Mouse (Mus musculus) skeletal muscle tissue, adult 2 months (tissue): ENCODE results near the gene Abhd11.
"Not testable (repeated sequence)": the region's sequence is repeated elsewhere in the genome, so short reads cannot be mapped to it uniquely, and the experiment has no call there.

ENCODE experiments used
- DNase-seq: peaks from one replicate; pipeline ENCODE4 v3.0.0-alpha.2; 2012; ENCODE audit warnings: low read depth, low spot score

Gene Abhd11

GRCm38 (mm10) chr5:135008671-135009589 is at the start of gene Abhd11:
Gene Abhd11, plus strand, starts transcription at chr5:135009152.
- DNase-seq: peak; percentile 100

DNA sequence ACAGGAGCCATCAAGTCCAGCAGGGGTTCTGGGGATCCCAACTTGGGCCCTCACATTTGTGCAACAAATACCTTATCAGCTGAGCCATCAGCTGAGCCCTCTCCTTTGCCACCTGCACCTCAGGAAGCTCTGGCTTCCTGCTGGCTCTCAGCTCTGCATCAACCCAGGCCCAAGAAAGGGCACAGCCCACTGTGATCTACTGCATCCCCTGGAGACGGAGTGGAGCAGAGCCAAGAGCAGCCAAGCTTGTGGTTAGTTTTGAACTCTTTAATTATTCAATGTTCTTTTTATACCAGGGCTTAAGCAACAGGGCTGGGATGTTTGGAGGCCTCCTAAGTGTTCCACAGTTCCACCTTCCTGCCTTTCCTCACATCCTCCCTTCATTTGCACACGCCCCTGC is 48.5 kb upstream of the Abhd11 start:
- no peak for DNase-seq

- DNase-seq: no peak
Measured at GRCm38 (mm10) chr5:134961519-134961918, 47.4 kb upstream of the Abhd11 start.

DNA sequence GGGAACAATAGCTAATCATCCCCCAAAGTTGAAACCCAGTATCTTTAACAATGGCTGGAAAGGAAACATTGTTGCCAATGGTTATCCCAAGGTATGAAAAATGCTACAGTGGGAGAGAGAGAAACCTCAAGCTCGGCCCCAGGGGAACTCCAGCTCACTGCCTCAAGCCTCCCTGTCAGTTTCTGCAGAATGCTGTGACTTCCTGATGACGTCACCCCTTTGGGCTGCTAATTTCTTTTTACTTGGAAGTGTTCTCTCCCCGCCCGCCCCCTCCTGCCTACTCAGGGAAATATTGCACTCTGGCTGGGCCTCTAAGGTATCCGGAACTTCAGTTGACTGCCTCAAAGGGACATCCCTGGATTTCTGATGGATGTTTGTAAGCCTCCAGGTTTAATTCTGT is 45.4 kb upstream of the Abhd11 start:
- DNase-seq: no peak

- DNase-seq: not testable (repeated sequence)
Measured at GRCm38 (mm10) chr5:134964655-134965054, 44.3 kb upstream of the Abhd11 start.

DNA sequence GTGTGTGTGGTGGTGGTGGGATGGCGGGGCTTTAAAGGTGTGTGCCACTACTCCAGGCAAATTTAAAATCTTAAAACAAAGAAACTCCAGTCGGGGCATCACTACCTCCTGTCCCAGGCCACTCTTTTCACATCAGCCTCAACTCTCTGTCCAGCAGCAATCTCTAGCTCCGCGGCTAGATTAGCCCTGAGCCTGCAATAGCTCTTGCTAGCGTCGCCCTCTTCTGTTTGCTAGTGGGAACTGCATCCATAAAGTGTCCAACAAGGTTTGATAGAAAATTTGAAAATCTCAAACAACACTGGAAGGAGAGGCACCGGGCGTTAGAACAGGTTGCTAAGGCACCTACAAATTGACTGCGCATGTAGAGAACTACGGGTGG is 43.5 kb upstream of the Abhd11 start:
- peak; percentile 48 for DNase-seq

GRCm38 (mm10) chr5:134965852-134966821 is 42.8 kb upstream of the Abhd11 start:
- peak; percentile 33 for DNase-seq

DNA sequence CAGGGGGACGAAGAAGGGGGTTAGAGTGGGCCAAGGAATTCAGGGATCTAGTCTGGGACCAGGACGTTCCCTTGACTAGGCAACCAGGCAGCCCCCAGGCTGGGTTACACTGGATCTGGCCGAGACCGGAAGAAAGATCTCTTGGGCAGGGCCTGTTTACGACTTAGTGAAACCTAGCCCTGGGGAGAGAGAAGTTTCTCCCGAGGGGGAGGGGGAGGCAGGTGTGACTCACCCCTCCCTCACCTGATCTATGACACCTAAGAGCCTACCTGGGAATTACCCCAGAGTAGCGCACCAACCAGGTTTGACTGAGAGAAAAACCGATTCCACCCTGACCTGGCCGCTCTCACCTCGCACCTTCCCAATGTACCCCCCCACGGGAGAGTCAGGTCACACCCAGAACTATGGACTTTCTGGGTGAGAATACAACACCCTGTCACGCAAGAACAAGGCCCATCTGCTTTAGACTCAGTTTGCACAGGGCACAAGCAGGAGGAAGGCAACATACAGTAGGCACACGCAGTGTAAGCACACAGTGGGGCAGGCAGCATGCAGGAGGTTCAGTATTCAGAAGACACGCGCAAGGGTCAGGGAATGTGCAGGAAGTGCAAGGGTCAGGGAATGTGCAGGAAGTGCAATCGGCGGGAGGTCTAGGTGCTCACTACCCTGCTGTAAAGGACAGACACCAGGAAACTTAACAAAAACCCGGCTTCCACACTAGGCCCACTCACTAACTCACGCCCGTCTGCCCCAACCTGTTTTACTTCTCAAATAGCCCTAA is 41.6 kb upstream of the Abhd11 start:
- no peak for DNase-seq

GRCm38 (mm10) chr5:134970671-134971070 is 38.3 kb upstream of the Abhd11 start:
- DNase-seq: no peak

- DNase-seq: no peak
Measured at GRCm38 (mm10) chr5:134973081-134973480, 35.9 kb upstream of the Abhd11 start.

GRCm38 (mm10) chr5:134973526-134973925 is 35.4 kb upstream of the Abhd11 start:
- DNase-seq: no peak

- no peak for DNase-seq
Measured at GRCm38 (mm10) chr5:134974294-134974693, 34.7 kb upstream of the Abhd11 start.

DNA sequence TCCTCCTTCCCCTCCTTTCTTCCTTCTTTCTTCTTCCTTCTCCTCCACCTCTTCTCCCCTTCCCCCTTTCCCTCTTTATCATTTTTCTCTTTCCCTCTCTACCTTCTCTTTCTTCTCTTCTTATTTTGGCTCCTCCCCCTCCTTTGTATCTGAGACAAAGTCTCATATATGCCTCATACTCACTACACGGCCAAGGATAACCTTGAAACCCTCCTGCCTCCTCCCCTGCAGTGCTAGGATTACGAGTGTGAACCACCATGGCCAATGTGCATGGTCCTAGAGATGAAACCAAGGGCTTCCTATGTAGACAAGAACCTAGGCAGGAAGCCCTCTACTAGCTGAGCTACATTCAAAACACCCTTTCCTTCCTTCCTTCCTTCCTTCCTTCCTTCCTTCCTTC is 34.0 kb upstream of the Abhd11 start:
- no peak for DNase-seq

GRCm38 (mm10) chr5:134976164-134976563 is 32.8 kb upstream of the Abhd11 start:
- DNase-seq: no peak

DNA sequence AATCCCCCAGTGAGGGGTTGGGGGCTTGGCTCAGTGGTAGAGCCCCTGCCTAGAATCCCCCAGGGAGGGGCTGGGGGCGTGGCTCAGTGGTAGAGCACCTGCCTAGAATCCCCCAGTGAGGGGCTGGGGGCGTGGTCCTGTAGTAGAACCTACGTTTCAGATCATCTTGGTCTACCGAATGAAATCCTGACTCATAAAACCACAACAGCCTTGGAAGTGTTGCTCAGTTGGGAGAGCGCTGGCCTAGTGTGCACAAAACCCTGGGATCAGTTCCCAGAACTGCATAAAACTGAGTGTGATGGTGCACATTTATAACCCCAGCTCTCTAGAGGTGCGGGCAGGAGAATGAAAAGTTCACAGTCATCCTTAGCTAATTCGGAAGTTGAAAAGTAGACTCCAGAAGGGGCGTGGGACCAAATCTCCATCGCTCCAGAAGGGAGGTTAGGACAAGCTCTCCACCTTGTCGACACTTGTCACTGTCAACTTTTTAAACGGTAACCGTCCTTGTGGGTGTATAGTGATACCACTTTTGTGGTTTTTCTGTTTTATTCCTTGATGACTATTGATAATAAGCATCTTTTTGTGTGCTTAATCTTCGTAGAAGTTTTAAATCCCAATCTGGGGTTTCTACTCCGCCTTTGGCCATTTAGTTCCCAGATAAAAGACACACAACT is 32.2 kb upstream of the Abhd11 start:
- no peak for DNase-seq

- no peak for DNase-seq
Measured at GRCm38 (mm10) chr5:134977837-134978236, 31.1 kb upstream of the Abhd11 start.

DNA sequence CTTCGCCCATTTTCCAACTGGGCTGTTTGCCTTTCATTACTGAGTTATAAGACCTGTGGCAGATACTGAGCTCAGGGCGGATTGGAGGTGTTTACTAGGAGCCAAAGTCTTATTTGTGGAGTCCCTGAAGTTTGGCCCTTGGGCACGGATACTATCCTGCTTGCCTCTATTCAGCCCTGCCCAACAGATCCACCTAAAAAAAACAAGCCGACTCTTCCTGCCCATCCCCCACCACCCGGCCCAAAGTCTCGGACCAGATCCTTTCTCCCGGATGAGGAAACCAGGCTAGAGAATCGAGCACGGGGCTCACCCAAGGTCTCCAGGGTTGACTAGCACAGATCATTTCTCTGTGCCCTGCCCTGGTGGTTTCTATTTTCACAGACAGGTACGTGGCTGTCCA is 27.8 kb upstream of the Abhd11 start:
- no peak for DNase-seq

DNA sequence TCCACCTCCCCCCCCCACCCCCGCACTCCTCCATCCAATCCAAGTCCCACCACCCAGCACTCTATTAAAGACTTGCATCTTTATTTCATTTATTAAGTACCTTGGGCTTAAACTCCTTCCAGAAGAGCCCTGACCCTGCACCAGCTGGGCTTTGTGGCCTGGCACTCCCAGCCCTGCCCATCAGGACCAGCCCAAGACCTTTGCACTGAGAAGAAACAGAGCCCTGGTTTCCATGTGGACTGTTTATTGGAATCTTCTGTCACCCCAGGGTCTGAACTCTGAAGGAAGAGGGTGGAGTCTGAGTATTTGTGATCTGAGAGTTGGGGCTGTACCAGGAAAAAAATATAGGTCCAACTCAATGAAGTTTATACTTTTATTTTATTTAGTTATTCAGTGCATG is 25.8 kb upstream of the Abhd11 start:
- DNase-seq: no peak

- DNase-seq: no peak
Measured at GRCm38 (mm10) chr5:134983771-134984170, 25.2 kb upstream of the Abhd11 start.

DNA sequence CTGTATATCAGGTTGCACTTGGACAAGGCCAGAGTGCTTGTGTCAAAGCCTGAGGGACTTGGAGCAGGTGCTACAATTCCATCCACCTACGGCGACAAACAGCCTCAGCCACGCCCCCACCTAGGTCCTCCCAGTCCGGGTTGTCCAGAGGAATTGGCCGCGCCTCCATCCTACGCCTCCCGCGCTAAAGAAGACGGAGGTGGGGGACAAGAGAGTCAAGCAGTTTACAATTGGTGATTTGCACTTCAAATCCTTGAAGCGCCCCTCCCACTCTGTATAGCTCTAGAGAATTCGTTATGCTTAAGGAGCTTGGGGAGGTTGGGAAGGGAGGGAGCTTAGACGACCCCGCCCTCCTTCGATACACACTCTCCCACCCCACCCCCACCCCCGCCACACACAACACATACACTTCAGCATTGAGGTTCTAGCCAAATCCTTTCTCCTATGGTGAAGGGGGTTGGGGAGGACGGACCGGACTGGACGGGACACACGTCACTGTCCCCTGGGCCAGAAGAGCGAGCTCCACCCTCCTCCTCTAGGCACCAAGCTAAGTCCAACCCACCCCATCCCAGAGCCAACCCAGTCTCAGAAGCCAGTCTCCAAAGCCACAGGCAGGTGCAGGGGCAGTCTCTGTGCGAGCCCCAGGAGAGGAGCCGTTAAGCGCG is 23.2 kb upstream of the Abhd11 start, which contains the start of gene Cldn3:
Gene Cldn3, plus strand, starts transcription at position 582 of the 665 bp plus-strand sequence.
- DNase-seq: no peak
